Mouse (Mus musculus) urinary bladder, adult 2 months (tissue): ENCODE measurements around the gene Mdh1. TPM values are rescaled to one million over a fixed set of nuclear protein-coding genes. Genes with fewer than 3 reads are reported as not detected.
"Not testable (repeated sequence)": the region's sequence is repeated elsewhere in the genome, so short reads cannot be mapped to it uniquely, and the experiment has no call there.

ENCODE experiments used
- DNase-seq: peaks from one replicate; pipeline ENCODE4 v3.0.0; 2022; ENCODE audit warnings: low spot score
- polyA plus RNA-seq: library from polyadenylated mRNA; depleted of rRNA; stranded (reverse); fragments of >200 nt; gene quantifications from 2 replicates; pipeline ENCODE4 v1.2.3, GENCODE M21; 2012; rRNA removed

Mdh1 gene
- polyA plus RNA-seq, 1 experiment, result 285 TPM

GRCm38 (mm10) chr11:21545951-21546350 is 26.2 kb downstream of the Mdh1 start:
- no peak for DNase-seq

DNA sequence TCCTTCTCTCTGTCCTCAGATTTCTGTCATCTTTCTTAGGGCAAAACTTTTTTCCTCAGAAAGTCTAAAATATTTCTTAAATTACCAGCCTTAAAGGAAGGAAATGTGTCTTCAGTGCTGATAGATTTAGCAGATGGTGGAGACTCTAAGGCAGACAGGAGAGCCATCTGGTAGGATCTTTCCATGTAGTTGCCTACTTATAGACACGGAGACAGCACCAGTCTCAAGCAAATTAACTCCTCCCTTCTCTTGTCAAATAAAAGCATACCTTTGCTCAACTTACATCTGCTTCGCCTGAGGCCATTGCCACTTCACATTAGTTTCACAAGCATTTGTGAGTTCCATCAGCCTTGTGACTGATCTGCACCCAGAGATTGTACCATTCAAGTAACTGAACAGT is 27.1 kb downstream of the Mdh1 start:
- DNase-seq, result no peak

DNA sequence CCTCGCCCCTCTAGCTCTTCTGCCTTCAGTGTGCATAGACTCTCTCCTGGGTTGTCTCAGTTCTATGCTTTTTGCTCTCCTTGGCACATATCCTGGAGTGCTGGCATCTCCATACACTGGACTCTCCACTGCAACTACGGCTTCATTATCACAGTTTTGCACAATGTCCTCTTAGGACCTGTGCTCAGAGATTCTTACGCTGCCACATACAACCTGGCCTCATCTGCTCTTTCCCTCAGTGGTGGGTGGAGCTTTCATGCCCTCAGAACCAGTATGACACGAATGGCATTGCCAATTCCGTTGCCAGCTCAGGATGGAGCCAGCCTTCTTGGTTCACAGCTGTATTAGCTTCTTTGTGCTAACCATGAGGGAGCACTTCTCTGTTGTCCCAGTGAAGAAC is 29.4 kb downstream of the Mdh1 start:
- DNase-seq, result no peak

- DNase-seq, result no peak
Observed at GRCm38 (mm10) chr11:21540622-21541021, 31.5 kb downstream of the Mdh1 start.

- DNase-seq, result no peak
Observed at GRCm38 (mm10) chr11:21540072-21540471, 32.1 kb downstream of the Mdh1 start.

DNA sequence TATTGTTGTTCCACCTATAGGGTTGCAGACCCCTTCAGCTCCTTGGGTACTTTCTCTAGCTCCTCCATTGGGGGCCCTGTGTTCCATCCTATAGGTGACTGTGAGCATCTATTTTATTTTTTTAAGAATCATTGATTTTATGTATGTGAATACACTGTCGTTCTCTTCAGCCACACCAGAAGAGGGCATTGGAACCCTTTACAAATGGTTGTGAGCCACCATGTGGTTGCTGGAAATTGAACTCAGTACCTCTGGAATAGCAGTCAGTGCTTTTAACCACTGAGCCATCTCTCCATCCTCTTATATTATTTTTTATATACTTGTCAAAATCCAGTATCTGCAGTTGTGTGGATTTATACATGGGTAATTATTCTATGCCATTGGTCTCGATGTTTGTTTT is 41.3 kb downstream of the Mdh1 start:
- not testable (repeated sequence) for DNase-seq

DNA sequence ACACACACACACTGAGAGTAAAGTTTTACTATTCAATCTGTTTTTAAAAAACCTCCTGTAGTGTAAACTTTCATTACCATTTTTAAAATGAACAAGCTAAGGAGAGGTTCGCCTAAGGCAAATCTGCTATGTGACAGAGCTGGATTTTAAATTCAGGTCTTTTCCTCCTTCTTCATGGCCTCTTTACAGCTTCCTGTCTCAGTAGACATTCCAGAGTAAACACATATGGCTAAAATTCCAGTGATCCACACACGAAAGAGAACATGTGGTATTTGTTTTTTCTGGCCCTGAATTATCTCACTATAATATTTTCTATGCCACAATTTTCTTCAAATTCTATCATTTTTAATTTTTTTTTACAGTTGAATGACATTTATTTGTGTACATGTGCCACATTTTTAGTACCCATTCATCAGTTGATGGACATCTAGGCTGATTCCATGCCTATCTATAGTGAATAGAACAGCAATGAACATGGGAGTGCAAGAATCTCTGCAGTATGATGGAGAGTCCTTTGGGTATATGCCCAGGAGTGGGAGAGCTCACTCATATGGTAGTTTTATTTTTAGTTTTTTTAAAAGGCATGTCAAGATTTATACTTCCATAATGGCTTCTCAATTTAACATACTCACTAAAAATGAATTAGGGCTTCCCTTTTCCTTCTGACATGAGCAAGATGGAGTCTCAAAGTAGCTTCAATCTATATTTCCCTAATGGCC is 43.3 kb downstream of the Mdh1 start:
- DNase-seq, result no peak

- no peak for DNase-seq
Observed at GRCm38 (mm10) chr11:21517726-21518125, 54.4 kb downstream of the Mdh1 start.

- DNase-seq, result not testable (repeated sequence)
Observed at GRCm38 (mm10) chr11:21516396-21516795, 55.8 kb downstream of the Mdh1 start.

- DNase-seq, result not testable (repeated sequence)
Observed at GRCm38 (mm10) chr11:21510577-21510976, 61.6 kb downstream of the Mdh1 start.

- not testable (repeated sequence) for DNase-seq
Observed at GRCm38 (mm10) chr11:21508713-21509112, 63.5 kb downstream of the Mdh1 start.

GRCm38 (mm10) chr11:21507073-21507472 is 65.1 kb downstream of the Mdh1 start:
- DNase-seq, result not testable (repeated sequence)

Other genes starting within 250 kb of the Mdh1 start
- gene Ugp2, start 201.2 kb downstream of the Mdh1 start, polyA plus RNA-seq, result 91.0 and 96.7 TPM in 2 replicates
- 8.0 and 8.5 TPM in 2 replicates for gene Wdpcp, start 132 bp downstream of the Mdh1 start, polyA plus RNA-seq